Mouse (Mus musculus) NIH3T3 (cell line): ENCODE results near the gene Nrp1.

Source experiments
- DNase-seq: peaks from one replicate; pipeline ENCODE4 v3.0.0-alpha.2; 2012; ENCODE audit warnings: low read depth

Gene Nrp1

DNA sequence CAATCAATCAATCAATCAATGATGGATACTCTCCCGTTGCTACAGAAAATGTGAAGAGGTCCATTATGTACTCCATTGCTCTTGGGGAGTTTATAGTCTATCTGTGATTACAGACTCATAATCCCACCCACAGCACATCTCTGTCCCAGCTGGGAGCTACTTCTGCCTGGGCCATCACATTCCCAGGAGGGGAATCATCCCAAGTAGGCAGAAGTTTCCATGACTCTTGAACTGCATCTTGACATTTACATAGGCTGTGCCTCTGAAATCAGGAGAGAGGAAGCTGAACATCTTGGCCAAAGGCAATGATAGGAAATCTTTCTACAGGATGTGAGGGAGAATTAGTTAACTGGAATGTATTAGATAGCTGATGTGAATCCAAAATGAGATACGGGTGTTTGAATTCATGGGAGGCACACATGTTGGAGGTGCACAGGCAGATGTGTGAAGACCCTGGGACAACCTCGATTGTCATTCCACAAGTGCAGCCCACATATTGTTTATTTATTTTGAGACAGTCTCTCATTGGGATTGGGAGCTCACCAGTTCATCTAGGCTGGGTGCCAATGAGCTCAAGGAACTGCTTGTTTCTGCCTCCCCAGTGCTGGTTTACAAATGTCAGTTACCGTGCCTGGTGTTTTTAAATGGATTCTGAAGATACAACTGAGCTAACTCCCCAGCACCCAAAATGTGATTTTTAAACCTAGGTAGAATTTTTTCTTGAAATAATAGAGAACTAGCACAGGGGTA lies 108.5 kb downstream of the Nrp1 start:
- DNase-seq, result peak; percentile 10

- DNase-seq, result no peak
Measured at GRCm38 (mm10) chr8:128470097-128470496, 111.7 kb downstream of the Nrp1 start.

DNA sequence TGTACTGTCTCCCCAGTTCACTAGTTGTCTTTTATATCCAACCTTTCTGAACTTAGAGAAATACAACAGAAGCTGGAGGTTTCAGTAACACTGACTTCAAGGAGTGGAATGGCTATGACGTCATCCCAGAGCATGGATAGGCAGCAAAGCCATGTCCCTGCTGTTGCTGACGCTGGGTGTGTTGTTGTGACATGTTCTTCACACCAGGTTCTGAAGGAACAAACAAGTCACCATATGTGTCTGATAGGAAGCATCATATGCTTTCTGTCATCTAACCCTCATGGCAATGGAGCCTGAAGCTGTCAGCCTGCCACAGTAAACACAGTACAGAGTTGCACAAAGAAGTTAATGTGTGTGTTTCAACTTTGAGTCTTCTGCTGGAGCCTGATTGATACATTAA lies 112.8 kb downstream of the Nrp1 start:
- no peak for DNase-seq

- DNase-seq, result no peak
Measured at GRCm38 (mm10) chr8:128472871-128473270, 114.5 kb downstream of the Nrp1 start.

- DNase-seq, result no peak
Measured at GRCm38 (mm10) chr8:128473456-128474239, 115.2 kb downstream of the Nrp1 start.

GRCm38 (mm10) chr8:128474614-128475013 lies 116.2 kb downstream of the Nrp1 start:
- no peak for DNase-seq

DNA sequence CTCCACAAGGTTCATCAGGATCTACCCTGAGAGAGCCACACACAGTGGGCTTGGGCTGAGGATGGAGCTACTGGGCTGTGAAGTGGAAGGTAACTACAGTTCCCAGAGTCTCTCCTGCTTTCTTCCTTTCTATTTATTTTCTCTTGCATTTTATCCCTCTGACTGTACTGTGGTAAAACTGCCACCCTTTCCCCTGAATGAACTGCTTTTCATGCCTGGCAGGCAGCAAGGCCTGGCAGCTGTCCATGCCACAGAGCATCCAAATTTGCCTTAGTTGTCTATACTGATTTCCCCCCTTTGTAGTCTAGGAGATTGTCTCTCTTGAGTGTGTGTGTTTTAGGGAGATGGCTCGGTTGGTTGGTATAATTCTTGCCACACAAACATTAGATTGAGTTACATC lies 117.8 kb downstream of the Nrp1 start:
- DNase-seq, result peak; percentile 49

- no peak for DNase-seq
Measured at GRCm38 (mm10) chr8:128478017-128478416, 119.6 kb downstream of the Nrp1 start.

GRCm38 (mm10) chr8:128479309-128480013 lies 121.1 kb downstream of the Nrp1 start:
- no peak for DNase-seq

DNA sequence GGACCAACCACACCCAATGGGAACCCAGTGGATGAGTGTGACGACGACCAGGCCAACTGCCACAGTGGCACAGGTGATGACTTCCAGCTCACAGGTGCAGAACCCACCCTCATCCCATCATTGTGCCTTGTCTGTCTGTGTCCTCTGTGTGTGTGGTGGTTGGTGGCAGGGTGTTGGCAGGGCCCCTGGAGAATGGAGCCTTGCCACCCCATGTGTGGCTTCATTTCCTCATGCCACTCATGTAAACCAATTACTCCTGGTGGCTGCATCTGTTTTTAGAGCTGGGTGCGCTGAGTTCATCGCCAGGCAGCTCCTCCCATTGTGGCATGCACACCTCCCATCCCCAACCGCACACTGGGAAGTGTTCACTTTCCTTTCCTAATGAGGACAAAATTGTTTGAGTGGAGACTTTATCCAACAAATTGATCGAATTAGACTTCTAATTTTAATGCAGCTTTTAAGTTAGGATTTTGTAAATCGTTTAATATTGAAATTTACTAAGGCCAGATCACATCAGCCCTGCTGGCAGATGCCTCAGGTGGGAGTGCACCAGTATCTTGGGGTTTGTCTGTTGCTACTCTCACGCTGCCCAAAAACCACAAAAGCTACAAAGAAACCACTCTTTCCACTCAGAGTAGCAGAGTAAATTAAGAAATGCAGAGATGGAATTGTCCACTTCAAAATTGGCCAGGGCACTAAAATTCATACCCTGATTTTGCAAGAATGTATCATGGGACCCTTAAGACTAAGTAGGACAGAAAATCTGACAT lies 122.7 kb downstream of the Nrp1 start:
- no peak for DNase-seq

- DNase-seq, result no peak
Measured at GRCm38 (mm10) chr8:128483344-128483743, 124.9 kb downstream of the Nrp1 start.

DNA sequence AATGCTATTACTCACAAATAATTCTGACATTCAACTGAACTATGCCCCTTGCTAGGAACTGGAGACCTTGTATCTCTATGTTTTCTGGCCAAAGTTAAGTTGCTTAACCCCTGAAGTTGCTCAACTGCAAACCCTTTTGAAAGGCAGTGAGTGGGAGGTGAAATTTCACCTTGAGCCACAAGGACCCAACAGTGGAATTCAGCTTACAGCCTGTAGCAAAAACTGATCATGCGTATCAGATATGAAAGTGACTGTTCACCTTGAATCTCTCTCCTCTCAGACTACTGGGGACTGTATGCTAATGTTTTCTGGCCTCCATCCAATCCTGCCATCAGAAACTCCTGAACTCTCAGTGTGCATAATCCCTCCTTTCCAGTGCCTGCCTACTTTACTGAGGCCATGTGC lies 126.3 kb downstream of the Nrp1 start:
- DNase-seq, result peak; percentile 19

GRCm38 (mm10) chr8:128486043-128486442 lies 127.6 kb downstream of the Nrp1 start:
- DNase-seq, result peak; percentile 8

DNA sequence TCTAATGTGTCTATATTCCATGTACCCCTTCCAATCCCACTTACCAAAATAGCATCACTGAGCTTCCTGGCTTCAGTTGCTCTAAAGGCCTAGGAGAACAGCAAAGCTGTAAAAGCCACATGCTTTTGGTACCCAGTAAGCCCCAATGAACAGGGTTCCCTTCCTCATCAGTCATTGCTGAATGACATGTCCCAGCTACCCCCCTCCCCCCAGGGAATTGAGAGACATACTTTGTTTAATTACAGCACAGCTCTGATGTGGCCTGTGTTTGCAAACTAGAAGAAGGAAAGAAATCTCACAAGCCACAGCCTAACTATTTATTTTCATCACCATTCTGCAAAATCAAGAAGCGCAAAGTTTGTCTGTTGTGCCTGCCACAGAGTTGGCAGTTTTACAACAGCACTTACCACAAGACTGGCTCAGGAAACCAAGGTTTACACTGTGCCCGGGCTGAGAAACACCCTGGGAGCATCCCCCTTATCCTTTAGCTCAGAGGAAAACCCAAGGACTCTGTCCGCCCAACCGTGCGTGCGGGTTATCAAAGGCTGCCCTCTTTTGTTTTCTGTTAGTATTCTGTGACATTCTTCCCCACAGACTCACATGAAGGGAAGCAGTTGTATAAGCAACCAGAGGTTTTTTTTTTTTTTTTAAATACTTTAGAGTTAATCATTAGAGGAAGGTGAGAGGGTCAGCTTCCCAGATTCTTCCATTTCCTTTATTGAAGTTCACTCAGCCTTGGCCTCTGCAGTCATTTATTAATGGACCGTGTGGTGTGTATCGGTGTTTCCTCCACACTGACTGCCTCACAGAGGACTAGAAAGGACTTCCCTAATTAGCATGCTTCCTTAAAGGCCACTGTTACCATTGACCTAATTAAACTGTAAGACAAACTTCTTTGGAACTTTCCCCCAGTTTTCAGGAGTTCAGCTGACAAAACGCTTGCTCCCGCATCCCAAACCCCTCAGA lies 129.8 kb downstream of the Nrp1 start:
- no peak for DNase-seq

GRCm38 (mm10) chr8:128489351-128489750 lies 130.9 kb downstream of the Nrp1 start:
- DNase-seq, result no peak

DNA sequence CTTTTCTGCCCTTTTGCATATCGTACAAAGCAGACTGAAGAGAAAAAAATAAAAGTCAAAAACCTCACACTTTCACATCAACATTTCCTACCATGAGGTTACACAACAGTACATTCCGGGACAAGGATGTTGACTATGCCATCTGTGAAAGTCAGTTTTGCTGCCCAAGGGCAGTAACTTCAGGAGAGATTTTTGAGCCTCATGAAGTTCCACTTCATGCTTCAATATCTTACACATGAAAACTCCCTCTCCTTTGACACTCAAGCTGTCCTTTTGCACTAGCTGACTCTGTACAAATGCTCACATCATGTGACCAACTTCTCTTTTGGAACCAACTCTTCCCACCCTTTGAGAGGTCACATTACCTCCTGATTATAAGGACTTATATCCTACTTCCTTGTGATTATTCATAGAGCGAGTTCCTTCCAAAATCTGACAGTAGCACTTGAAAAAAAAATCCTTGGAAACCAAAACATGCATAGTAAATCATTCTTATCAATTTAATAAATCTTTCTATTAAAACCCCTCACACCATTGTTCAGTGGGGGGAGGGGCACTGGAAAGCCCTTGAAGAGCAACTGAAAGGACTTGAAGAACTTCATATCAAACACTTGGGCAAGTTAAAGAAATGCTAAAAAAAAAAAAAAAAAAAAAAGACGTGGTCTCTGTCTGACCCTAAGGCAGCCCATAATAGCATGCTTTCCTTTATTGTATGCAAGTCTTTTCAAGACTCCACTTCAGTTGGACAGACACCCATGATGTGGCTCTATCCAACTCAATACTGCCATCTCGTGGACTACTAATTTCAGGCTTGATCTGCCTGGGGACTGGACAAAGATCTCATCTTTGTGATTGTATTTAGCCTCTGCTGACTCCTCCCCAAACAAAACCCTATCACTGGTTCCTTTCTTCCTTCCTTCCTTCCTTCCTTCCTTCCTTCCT lies 133.0 kb downstream of the Nrp1 start:
- peak; percentile 89 for DNase-seq

DNA sequence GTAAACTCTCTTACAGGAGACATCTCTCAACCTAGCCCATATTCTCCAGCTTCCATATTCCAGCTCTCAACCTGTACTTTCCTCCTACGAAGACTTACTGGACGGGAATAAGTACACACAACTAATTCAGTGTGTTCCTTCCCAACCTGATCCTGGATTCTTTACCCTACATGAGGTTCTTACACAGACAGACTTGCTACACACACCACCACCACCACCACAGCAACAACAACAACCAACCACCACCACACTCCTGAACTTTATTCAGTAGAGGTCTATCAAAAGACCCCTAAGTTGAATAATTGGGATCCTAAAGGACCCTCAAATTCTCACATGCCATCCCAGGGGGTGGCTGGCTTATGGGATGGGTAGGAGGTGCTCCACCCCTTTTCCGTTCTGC lies 135.4 kb downstream of the Nrp1 start:
- no peak for DNase-seq

DNA sequence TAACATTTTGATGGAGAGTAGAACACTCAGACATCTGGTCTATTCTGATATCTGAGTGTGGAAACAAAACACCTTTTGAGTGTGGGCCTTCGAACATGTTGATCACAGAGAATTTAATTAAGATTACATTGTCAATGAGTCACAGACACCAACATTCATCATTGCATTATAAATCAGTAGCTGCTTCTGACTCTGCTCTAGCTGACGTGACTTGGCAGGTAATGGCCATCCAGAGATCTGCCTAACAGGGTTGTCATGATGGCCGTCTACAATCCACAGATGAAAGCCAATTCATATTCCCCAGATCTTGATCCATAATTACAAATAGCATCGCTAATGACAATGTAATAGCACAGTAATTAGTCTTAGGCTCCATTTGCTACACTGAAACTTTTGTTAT lies 140.4 kb downstream of the Nrp1 start:
- DNase-seq, result no peak

DNA sequence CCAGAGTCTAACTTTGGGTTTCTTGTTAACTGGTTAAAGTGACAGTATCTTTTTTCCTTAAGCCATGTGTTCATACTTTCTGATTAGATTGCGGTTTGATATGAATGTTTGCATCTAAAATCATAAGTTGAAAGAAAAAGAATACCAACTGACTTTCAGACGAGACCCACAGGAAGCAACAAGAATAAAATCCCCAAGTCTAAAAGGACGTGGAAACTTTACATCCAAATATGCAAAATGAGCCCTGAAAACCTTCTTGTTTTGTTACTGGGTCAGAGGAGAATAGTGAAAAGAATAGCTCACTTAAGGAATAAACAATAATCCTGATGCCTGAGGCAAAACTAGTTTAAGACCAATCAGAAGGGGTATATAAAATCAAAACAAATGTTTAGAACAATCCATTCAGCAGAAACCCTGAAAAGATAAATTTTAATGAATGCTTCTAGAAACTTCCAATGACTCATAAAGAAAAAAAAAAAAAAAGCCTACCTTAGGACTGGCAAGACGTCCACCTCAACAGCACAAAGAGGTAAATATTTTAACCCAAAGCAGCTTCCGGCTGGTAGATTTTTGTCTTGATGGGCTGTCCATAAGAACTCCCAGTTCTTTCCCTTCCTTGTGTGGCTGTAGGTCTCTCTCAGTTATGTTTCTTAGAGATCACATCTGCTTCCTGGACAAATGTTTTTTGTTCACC lies 145.9 kb downstream of the Nrp1 start:
- no peak for DNase-seq
